Mouse (Mus musculus) embryo, embryonic 9.5 days (tissue): ENCODE results near the gene C1ql3.

Experiments used
- DNase-seq: peaks from one replicate; pipeline ENCODE4 v3.0.0-alpha.2; 2017; ENCODE audit errors: extremely low spot score

The C1ql3 gene

DNA sequence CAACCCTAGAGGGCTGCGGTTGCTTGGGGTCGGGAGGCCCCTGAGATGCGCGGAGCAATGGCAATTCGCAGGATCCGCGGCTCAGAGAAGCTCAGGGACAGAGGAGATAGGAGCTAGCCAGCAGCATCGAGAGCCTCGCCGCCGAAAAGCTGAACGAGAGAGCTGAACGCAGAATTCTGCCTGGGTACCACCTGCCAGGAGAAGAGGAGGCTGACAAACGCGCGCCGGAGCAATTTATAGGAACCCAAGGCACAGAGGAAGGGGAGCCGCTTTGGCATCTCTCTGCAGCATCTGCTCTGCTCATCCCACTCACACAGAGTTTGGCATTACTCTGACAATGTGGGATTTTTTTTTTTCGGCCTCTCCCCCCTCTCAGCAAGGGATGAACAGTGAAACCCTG is at the start of gene C1ql3:
Gene C1ql3, minus strand, starts transcription at position 335 of the 400 bp plus-strand sequence.
- DNase-seq, result peak; percentile 30

DNA sequence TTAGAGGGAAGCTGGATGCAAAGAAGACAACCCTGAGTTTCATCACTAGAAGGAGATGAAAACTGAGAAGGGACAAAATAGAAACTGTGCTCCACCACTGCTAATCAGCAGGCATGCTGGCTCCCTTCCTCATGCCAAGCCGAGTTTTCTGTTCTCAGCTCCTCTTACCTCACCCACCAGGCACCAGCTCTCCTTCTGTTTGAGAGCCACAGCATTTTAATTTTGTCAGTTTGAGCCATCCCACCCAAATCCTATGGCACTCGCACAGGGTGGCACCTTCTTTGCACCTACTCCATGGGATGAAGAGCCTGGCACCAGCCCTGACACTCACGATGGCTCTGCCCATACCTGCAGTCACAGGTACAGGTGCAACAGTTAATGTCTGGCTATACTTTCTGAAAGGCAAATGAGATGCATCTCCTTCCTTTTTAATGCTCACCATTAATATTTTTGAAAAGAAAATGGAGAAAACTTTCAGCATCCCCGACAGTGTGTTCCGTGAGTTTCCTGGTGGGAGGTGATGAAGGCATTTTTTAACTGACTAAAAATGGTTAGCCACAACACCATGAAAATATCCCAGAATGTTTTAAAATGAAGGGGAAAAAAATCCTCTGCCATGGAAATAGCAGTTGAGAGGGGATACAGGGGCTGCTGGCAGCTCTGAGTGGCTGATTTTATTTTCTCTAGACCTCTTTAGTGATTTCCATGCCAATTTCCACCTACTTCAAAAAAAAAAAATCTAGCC is 49.0 kb upstream of the C1ql3 start:
- no peak for DNase-seq

DNA sequence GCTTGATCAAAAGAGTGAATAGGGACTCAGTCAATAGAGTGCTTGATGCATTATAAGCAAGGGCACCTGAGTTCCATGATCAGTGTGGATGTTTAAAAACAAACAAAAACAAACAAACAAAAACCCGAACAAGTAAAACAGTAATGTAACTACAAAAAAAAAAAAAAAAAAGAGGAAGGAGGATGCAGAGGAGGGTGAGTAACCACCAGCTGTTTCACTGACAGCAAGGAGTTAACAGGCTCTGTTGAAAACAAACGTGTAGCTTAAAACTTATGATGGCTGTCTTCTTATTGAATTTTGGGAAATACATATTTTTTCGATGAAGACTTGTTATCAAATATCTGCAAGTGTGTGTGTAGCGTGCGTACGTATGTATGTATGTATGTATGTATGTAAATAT is 37.0 kb upstream of the C1ql3 start:
- DNase-seq, result no peak

DNA sequence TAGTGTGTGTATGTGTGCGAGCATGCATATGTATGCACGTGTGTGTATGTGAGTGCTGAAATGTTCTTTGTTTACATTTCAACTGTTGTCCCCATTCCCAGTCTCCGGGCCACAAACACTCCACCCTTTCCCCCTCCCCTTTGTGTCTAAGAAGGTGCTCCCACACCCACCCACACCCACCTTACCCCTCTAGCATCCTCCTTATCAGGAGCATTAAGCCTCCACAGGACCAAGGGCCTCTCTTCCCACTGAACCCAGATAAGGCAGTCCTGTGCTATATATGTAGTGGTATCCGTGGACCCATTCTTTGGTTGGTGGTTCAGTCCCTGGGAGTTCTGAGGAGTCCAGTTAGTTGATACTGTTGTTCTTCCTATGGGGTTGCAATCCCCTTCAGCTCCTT is 32.9 kb upstream of the C1ql3 start:
- no peak for DNase-seq

DNA sequence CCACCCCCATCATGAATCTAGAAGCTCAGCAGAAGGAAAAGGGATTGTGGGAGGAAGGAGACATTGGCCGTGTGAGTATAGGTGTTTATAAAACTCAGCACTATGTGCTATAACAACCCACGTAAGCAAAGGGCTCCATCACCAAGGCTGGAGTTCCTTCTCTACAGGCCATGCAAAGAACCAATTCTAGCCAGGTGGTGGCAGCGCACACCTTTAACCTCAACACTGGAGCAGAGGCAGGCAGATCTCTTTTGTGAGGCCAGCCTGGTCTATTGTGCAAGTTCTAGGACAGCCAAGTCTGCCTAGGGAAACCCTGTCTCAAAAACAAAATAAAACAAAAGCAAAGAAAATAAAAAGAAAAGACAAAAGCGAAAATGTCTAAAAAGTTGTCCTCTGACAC is 28.2 kb upstream of the C1ql3 start:
- no peak for DNase-seq

DNA sequence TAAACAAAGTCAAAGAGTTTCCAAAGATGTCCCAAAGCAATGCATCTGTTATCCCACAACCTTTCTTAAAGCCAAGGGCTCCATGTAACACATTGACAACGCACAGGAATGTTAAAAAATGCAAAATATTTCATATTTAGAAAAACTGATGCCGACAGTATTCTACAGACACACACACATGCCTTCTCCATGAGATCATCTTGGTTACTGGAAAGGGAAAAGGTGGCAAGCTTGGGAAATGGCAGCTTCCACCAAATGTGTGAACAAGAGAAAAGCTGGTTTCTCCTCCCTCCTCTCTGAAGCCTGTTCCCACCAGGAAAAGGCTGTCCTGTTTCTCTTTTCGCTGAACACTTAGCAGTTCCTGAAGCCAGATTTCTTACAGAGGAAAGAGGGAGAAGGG is 27.2 kb upstream of the C1ql3 start:
- DNase-seq, result no peak

DNA sequence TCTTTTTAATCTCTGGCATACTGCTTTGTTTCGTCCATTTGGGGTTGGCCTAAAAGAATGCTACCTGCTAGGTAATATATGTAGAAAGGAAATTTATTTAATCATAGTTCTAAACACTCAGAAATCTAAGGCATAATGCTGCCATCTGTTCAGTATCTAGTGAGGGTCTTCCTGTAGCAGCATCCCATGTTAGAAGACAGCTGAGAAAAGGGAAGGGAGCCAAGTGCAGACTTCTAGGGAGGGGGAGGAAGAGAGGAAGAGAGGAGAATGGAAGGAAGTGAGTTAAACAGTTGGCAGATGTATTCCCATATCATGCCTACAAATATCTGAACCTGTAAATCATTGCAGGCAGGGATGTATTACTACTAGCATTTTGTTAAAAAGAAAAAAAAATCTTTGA is 7.3 kb upstream of the C1ql3 start:
- DNase-seq, result no peak

DNA sequence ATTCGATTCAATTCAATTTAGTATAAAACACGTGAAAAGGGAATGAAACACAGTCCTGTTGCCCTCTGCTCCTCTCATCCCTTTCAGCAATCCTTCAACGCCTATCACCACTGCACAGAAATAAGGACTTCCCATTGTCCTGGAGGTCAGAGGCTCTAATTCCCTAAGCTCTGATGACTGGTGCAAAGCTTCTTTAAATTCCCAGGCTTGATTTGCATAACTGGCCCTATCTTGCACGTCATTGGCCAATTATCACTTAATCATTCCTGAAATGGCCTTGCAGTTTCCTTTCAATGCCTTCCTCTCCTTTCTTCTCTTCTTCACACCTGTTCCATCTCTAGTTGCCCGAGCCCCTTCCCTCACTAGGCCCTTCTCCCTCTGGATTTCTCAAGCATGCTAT is 6.8 kb upstream of the C1ql3 start:
- no peak for DNase-seq

DNA sequence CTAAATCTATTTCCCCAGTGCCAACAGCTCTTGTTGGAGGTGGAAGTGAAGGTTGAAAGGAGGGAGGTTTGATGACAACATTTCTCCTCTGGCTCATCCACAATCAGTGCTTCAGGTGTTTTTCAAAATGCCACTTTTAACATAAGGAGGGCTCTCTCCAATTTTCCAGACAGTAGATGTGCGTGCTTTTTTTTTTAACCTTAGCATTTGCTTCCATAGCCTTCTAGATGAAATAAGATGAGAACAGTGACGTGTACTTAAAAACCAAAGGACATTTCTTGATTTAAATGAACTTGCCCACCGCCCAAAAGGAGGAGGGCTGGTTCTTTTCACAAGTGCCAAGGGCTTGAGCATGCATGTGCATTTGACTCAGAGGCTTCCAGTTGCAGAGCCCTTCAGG is 367 bp upstream of the C1ql3 start:
- DNase-seq, result no peak

DNA sequence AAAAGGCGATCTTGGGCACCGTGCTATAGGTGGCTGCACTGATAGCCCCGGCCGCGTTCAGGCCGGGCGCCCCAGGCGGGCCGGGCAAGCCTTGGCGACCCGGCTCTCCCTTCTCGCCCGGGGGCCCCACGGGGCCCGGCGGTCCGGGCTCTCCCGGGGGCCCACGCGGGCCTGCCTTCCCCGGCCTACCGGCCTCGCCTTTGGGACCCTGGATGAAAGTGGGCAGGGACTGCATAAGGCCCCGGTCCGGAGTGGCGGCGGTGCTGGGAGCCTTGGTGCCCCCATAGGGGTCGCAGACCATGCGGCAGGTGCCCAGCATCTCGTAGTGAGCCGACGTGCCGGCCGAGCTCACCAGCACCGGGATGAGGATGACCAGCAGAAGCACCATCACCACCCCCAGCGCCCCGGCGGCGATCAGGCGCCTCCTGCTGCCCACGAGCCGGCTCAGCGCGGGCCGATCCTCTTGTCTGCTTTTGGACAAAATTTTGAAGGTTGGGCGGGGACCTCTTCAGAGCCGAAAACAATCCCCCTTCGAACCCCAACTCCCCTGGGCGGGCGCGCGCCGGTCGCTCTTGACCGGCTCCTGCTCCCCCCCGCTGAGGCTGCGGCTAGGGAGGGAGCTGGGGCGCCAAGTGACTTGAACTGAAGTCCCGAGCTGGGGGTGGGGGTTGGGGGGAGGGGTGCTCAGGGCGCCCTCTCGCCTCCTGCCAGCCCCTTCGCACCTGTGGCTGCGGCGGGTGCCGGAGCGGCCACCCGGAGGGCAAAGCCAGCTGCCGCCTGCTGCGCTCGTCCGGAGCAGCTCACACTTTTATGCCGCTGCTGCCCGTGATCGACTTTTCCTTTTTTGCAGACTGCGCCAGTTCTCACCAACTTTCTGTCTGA is 905 bp downstream of the C1ql3 start:
- peak; percentile 57 for DNase-seq

DNA sequence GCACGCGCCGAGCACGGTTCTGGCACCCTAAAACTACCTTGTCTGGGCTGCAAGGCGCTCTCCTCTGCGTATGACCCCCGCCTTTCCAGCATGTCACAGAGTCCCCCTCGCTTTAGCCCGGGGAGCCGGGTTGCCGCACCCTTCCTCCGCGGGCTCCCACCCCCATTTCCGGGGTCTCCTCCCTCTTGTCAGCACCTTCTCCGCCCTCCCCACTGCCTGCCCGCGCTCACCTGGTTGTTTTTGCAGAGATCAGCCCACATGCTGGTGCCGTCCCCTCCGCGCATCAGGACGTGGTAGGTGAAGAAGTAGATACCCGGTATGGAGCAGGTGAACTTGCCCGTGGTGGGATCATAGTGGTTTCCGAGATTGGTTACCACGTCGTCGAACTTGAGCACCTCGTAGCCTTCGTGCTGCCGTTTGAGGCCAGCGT is 1.6 kb downstream of the C1ql3 start:
- DNase-seq, result peak; percentile 37

DNA sequence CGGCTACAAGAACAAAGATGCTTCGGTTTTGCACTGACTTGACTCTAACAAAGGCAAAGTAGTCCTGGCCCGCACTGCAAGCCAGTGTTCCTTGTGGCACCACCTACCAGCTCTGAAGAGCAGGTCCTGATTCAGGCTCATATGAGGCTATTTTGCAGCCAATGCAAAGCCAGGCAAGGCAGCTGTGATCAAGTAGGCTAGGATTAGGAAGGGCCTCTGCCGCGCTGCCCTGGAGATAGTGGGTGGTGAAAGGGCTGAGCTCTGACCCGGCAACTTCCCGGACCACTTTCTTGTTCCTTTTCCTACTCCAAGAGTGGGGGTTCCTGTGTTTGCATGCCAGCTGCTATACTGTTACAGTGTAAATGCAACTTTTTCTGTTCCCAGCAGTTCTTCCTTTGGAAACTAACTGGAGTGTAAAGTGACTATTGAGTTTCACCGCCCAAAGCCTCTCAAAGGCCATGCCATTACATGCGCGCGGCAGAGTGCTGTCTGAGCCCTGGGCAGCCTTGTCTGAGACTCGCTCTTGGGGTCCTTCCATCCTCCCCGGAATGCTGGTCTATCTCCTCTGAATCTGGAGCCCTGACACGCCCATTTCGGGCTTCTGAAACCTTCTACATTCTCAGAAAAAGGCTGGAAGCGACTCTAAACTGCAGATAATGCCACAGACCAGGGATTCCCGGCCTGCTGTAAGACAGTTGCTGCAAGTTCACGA is 2.2 kb downstream of the C1ql3 start:
- peak; percentile 48 for DNase-seq

DNA sequence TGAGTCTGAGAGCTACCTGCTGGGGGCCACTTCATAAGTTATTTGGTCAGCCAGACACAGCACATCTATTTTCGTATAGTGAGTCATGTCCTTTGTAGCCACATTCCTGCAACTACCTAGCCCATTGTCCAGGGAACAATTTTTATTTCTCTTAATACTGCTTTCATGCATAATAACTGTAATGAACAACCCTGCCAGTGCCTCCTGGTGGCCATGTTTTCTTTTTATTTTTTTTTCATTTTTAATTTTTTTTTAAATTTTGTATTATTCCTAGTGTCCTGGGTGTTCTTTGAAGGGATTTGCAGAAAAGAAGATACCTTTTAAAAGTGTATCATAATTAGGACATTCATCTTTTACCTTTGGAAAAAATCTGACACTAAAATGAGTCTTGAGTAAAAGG is 3.2 kb downstream of the C1ql3 start:
- DNase-seq, result no peak

DNA sequence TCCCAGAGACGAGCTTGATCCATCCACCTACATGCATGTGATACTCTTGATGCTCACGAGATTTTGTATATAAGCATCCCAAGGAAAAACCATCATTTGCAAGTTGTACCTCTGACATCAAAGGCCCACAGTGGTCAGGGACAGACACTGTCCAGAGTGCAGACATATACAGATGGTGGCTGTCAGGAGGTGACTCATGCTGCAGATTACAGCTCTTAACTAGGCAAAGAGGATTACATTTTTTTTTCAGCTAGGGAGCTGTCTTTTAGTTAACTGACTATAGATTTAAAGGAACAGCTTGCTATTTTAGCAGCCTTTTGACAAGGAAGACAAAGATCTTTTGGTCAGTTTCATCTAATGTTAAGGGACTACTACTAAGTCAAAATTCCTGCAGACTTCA is 11.6 kb downstream of the C1ql3 start:
- DNase-seq, result no peak

DNA sequence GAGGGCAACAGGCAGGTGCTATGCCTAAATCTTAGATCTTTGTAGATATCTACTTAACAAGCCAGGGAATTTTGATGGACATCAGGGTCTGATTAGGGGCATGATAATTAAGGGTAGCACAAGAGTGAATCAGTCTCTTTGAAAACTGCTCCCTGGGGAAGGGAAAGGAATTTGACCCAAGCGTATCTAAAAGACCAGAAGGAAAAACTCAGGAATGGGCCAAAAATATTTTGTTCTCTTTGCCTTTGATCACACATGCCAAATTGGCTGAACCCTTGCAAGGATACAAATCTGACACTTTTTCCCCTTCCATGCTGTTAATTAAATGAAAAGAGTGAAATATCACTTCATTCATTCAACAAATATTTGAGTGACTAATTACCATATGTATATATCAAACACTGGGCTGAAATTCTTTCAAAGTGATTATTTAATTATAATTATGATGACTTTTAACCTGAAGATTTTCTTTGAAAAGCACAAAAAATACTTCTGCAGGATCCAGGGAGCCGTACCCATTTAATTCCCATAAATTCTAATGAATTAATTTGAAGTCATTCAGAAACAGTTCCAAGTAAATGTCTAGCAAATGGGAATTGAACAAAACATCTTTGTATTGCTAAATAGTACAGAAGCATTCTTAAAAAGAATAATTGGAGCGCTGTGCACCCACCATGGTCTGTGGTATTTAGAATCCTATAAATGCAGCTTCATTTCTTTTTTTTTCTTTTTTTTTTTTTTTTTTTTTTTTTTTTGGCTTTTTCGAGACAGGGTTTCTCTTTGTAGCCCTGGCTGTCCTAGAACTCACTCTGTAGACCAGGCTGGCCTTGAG is 26.5 kb downstream of the C1ql3 start:
- DNase-seq, result peak; percentile 10

DNA sequence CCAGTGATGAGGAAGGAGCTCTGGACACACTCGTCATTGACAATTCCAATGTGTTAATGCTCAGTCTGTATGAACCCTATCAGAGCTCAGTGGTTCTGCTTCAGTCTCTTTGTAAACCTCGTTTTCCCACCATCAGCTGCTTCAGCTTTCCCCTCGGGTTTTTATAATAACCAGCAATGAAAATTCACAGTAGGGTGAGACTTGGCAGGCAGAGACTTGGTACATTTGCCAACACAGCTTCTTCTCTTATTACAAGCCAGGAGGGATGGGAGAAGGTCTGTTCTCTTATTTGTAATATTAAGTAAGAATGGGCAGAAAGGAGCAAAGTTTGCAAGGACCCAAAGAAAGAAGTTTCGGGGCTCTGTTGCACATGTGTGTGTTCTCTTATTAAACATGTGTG is 32.8 kb downstream of the C1ql3 start:
- DNase-seq, result no peak

DNA sequence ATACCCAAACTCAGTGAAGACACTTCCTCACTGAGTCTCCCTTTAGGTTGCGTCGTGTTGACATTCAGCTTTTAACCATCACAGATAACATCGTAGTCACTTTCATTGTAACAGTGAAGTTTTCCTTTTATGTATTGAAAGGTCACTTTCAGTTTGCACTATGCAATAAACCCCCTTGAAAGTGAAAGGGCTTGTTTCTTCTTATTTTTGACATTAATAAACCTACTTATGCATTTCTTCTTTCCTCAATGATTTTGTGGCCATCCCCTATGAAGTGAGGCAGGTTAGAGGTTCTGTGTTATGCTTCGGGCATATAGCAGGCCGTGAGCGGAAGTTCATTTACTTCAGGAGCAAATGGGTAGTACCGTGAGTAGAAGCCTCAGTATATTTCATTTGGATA is 34.2 kb downstream of the C1ql3 start:
- DNase-seq, result no peak

DNA sequence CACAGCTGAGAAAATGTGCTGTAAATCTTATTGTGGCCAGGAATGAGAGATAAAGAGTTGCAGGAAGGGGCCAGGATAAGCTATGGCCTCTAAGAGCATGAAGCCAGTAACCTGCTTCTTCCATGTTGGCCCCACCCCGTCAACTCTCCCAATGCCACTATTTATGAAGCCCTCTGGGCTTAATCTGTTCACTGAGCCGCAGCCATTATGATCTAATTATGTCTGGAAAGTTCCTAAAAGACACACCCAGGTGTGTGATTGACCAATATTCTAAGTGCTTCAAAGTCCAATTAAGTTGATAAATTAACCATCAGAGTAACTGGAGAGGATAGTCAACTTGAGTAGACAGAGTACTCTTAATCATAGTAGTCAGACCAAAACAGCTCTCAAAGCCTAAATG is 37.9 kb downstream of the C1ql3 start:
- DNase-seq, result no peak

DNA sequence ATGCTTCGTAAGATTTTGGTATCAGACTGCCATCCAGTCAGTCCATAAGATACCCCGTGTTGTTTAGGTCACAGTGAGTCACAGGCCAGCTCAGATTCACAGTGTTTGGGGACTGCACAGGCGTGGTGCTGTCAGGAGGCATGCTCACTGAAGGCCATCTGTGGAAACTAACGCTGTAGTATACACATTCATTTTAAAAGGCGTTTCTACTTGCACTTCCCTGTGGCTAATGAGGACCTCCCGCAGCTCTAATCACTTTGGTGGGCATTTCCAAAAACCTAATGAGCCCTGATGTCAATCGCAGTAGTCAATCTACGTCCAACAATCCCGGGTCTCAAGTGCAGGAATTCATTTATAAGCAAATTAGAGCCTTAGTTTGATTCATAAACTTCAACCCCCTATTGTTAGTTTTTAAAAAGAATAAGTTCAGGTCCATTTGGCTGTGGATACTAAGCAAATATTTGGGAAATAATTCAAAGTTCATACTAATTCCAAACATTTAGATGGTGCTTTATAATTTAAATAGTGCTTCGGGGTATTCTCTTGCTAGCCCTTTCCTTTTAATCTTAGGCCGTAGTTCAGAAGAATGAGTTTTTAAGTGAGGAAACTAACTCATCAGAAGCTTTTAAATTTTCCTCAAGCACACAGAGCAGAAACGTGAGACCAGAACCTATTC is 41.4 kb downstream of the C1ql3 start:
- DNase-seq, result no peak

DNA sequence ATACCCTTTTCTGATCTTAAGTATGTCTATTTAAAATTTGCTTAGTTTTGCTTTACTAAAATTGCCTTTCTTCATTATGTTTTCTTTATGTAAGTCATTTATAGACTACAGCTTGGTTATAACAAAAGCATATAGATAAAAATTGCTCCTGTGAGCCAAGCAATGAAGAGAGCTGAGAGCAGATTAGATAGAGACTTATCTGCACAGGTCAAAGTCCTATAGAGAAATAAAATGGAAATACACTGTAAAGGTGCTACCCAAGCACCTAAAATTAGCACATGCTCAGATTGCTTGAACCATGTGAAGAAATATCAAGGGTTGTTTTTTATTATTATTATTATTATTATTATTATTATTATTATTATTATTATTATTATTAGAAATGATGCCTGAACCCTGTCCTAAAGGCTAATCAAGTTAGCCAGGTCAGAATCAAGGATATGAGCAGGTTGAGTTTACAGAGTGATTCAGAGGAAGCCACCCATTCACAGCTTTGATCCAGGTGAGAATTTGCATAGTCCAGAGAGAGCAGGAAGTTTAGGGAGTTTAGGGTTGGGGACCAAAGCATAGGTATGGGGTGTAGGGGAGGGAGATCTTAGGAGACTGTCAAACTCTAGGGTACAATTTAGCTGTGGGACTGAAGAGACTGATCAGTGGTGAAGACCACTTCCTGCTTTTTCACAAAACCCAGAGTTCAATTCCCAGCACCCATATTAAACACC is 54.7 kb downstream of the C1ql3 start:
- DNase-seq, result no peak
